8 mouse cellular contexts compared by ENCODE assay signal in genomic region chr7:44701921-44702320, GRCm38 (mm10). TPM values are rescaled to one million over a fixed set of nuclear protein-coding genes. Genes with fewer than 3 reads are reported as not detected.
DNase-seq lines count a peak whose midpoint lies in the region; ATAC-seq and TF ChIP-seq lines count a peak whose summit lies in the region.

No protein-coding gene starts in this region.

- WGBS in forebrain, embryonic 15.5 days = 3% methylated on average over 6 of the region's 6 CpGs
- 8% methylated on average over 6 of the region's 6 CpGs for whole genome bisulfite sequencing in midbrain, embryonic 13.5 days

- DNase-seq in testis, postnatal 14 days (ENCODE audit: low spot score) = no peak
- DNase-seq in cerebellum, adult 11-12 months = peak; percentile 63
- DNase-seq in layer of hippocampus, adult 2 months (ENCODE audit: low spot score in 2 of 2) = peak; percentile 32 to 35
- no peak for DNase-seq in T-cell, adult 2 months (ENCODE audit: low spot score)
- DNase-seq in spleen, postnatal 4 days (ENCODE audit: low spot score in 2 of 2) = no peak

- H3K4me3 ChIP-seq in testis, adult 2 months (ENCODE audit: control insufficient read depth, low read depth, low read length) = no peak overlapping the region
- no peak overlapping the region for H3K4me3 ChIP-seq in forebrain, embryonic 15.5 days
- H3K4me3 ChIP-seq in layer of hippocampus, adult 2 months = no peak overlapping the region
- no peak overlapping the region for H3K4me3 ChIP-seq in midbrain, embryonic 13.5 days (replicated peaks)

- peak; percentile 62; the same call in 1 of the 2 replicates for TF ChIP-seq CTCF in testis, adult 2 months (IDR thresholded peaks at IDR 0.05; ENCODE audit: control insufficient read depth, insufficient read depth, insufficient replicate concordance, low read depth, low read length)
- TF ChIP-seq CTCF in layer of hippocampus, adult 2 months (conservative IDR thresholded peaks at IDR 0.05) = peak; percentile 77

- peaks cover 7% of the 10 kb centered on the region for H3K4me1 ChIP-seq in testis, adult 2 months (ENCODE audit: control insufficient read depth, insufficient read depth, low read length)
- peaks cover 9% of the 10 kb centered on the region; the same call in 1 of the 2 replicates for H3K4me1 ChIP-seq in forebrain, embryonic 15.5 days
- peaks cover 6% of the 10 kb centered on the region for H3K4me1 ChIP-seq in midbrain, embryonic 13.5 days (replicated peaks)

- no peak overlapping the region for H3K4me2 ChIP-seq in forebrain, embryonic 15.5 days (replicated peaks)
- no peak overlapping the region for H3K4me2 ChIP-seq in midbrain, embryonic 13.5 days (replicated peaks)

- H3K36me3 ChIP-seq in testis, adult 2 months (ENCODE audit: control insufficient read depth, insufficient read depth, low read length) = no peaks in the 10 kb centered on the region
- no peaks in the 10 kb centered on the region for H3K36me3 ChIP-seq in forebrain, embryonic 15.5 days
- H3K36me3 ChIP-seq in midbrain, embryonic 13.5 days = no peaks in the 10 kb centered on the region

- H3K27ac ChIP-seq in testis, adult 2 months (ENCODE audit: control insufficient read depth, insufficient read depth, low read depth, low read length) = no peak overlapping the region
- H3K27ac ChIP-seq in forebrain, embryonic 15.5 days (replicated peaks) = no peak overlapping the region
- no peak overlapping the region for H3K27ac ChIP-seq in layer of hippocampus, adult 2 months
- H3K27ac ChIP-seq in midbrain, embryonic 13.5 days = no peak overlapping the region

- peak; percentile 64; the same call in 1 of the 2 replicates for ATAC-seq in forebrain, embryonic 15.5 days (replicated peaks)
- peak; percentile 77 for ATAC-seq in midbrain, embryonic 13.5 days

- TF ChIP-seq POLR2A in testis, adult 2 months (IDR thresholded peaks at IDR 0.05; ENCODE audit: control insufficient read depth, low read depth, low read length) = no peak

- H3K9me3 ChIP-seq in forebrain, embryonic 15.5 days = no peaks in the 10 kb centered on the region
- peaks cover 5% of the 10 kb centered on the region; the same call in 1 of the 2 replicates for H3K9me3 ChIP-seq in midbrain, embryonic 13.5 days

- no peaks in the 10 kb centered on the region for H3K27me3 ChIP-seq in testis, adult 2 months (ENCODE audit: control insufficient read depth, insufficient read depth, low read length)
- H3K27me3 ChIP-seq in forebrain, embryonic 15.5 days = no peaks in the 10 kb centered on the region
- H3K27me3 ChIP-seq in midbrain, embryonic 13.5 days = no peaks in the 10 kb centered on the region

- H3K9ac ChIP-seq in forebrain, embryonic 15.5 days (replicated peaks) = no peak overlapping the region
- no peak overlapping the region for H3K9ac ChIP-seq in midbrain, embryonic 13.5 days (replicated peaks)

RNA-seq across cellular contexts. Expression of gene Izumo2, which starts 6.6 kb away (rescaled TPM):
- polyA plus RNA-seq in testis, adult 2 months (2012; rRNA removed) = 171 and 196 TPM in 2 replicates
- polyA plus RNA-seq in forebrain, embryonic 15.5 days (2015; fragmentation: Nextera tagmentation; extraction: Ambion mirVana) = not detected in 2 replicates
- not detected for total RNA-seq in layer of hippocampus, adult 2 months (2021)
- polyA plus RNA-seq in midbrain, embryonic 13.5 days (2015; fragmentation: Nextera tagmentation; extraction: Ambion mirVana) = not detected in 2 replicates

RNA-seq across cellular contexts. Expression of gene Myh14, which starts 31.3 kb away (rescaled TPM):
- 1.2 and 2.6 TPM in 2 replicates for polyA plus RNA-seq in testis, adult 2 months (2012; rRNA removed)
- 1.3 and 1.5 TPM in 2 replicates for polyA plus RNA-seq in forebrain, embryonic 15.5 days (2015; fragmentation: Nextera tagmentation; extraction: Ambion mirVana)
- 10 to 100 TPM; 30.4 TPM for total RNA-seq in layer of hippocampus, adult 2 months (2021)
- polyA plus RNA-seq in midbrain, embryonic 13.5 days (2015; fragmentation: Nextera tagmentation; extraction: Ambion mirVana) = 0.84 and 1.2 TPM in 2 replicates

RNA-seq across cellular contexts. Expression of gene Vrk3, which starts 46.3 kb away (rescaled TPM):
- polyA plus RNA-seq in testis, adult 2 months (2012; rRNA removed) = 131 and 149 TPM in 2 replicates
- polyA plus RNA-seq in forebrain, embryonic 15.5 days (2015; fragmentation: Nextera tagmentation; extraction: Ambion mirVana) = 36.2 and 37.2 TPM in 2 replicates
- 10 to 100 TPM; 31.7 to 35.4 TPM for total RNA-seq in layer of hippocampus, adult 2 months (2021)
- polyA plus RNA-seq in midbrain, embryonic 13.5 days (2015; fragmentation: Nextera tagmentation; extraction: Ambion mirVana) = 33.9 and 35.2 TPM in 2 replicates

RNA-seq across cellular contexts. Expression of gene Zfp473, which starts 48.9 kb away (rescaled TPM):
- 1.6 and 1.9 TPM in 2 replicates for polyA plus RNA-seq in testis, adult 2 months (2012; rRNA removed)
- polyA plus RNA-seq in forebrain, embryonic 15.5 days (2015; fragmentation: Nextera tagmentation; extraction: Ambion mirVana) = 1.1 and 1.2 TPM in 2 replicates
- under 1 TPM; 0.25 to 0.44 TPM for total RNA-seq in layer of hippocampus, adult 2 months (2021)
- 1.2 and 1.4 TPM in 2 replicates for polyA plus RNA-seq in midbrain, embryonic 13.5 days (2015; fragmentation: Nextera tagmentation; extraction: Ambion mirVana)

Comparison
In these comparisons a context has a peak if more than half of its experiments do, and no peak if none do; other contexts are left out.
1. DNase-seq: peak in cerebellum, adult 11-12 months (single experiment) and layer of hippocampus, adult 2 months (2 of 2); none in testis, postnatal 14 days (single experiment), T-cell, adult 2 months (single experiment) and spleen, postnatal 4 days (0 of 2).
2. RNA of gene Izumo2, which starts 6.6 kb away (polyA plus RNA-seq): 171 to 196 TPM in testis, adult 2 months; not detected in forebrain, embryonic 15.5 days and not detected in midbrain, embryonic 13.5 days; every median in the first group is over 100 times any median in the second.